Mouse (Mus musculus) G1E (cell line): Measurements from ENCODE around the gene Ctsf. TPM values are rescaled to one million over a fixed set of nuclear protein-coding genes. Genes with fewer than 3 reads are reported as not detected.

ENCODE experiments used
- ATAC-seq: 2 replicates; pipeline ENCODE4 v1.8.0; 2016; ENCODE audit warnings: mild to moderate bottlenecking; ENCODE audit not compliant: insufficient number of reproducible peaks, poor library complexity, low FRiP score, severe bottlenecking; ENCODE audit errors: extremely low read depth
- DNase-seq: peaks from one replicate; pipeline ENCODE4 v3.0.0; 2012; ENCODE audit warnings: low spot score
- H3K27me3 ChIP-seq: 2 replicates; pipeline ENCODE4 v1.6.1; 2012; ENCODE audit warnings: mild to moderate bottlenecking, low read length, inconsistent platforms; ENCODE audit not compliant: insufficient read depth
- H3K36me3 ChIP-seq: replicated peaks from 2 replicates; pipeline ENCODE3; 2012; ENCODE audit warnings: mild to moderate bottlenecking, inconsistent platforms
- H3K4me1 ChIP-seq: 2 replicates; pipeline ENCODE4 v1.6.1; 2012; ENCODE audit warnings: low read depth, low read length, inconsistent platforms, mixed read lengths; ENCODE audit not compliant: insufficient read depth
- H3K4me3 ChIP-seq: 2 replicates; pipeline ENCODE4 v1.5.1; 2012; ENCODE audit warnings: low read depth, mild to moderate bottlenecking, inconsistent platforms, low read length, moderate library complexity, mixed read lengths
- H3K9me3 ChIP-seq: replicated peaks from 2 replicates; pipeline ENCODE4 v1.6.1; 2012; ENCODE audit warnings: inconsistent platforms
- CTCF ChIP-seq: IDR thresholded peaks from 2 replicates; pipeline ENCODE4 v1.5.1; 2012; ENCODE audit warnings: low read depth, low read length, inconsistent platforms, mixed read lengths
- GATA1 ChIP-seq: IDR thresholded peaks from 2 replicates; pipeline ENCODE4 v1.6.1; 2012; ENCODE audit warnings: borderline replicate concordance, low read length, inconsistent platforms, mixed read lengths
- GATA2 ChIP-seq: IDR thresholded peaks from 2 replicates; pipeline ENCODE4 v1.6.1; 2012; ENCODE audit warnings: low read depth, low read length, inconsistent platforms, borderline replicate concordance
- POLR2AphosphoS5 ChIP-seq: IDR thresholded peaks from 2 replicates; pipeline ENCODE4 v1.6.1; 2012; ENCODE audit warnings: low read depth, low read length, inconsistent platforms; ENCODE audit not compliant: insufficient replicate concordance
- TAL1 ChIP-seq: conservative IDR thresholded peaks from 2 replicates; pipeline ENCODE4 v1.6.1; 2012; ENCODE audit warnings: low read depth, low read length, inconsistent platforms, mixed read lengths
- polyA plus RNA-seq: library from polyadenylated mRNA; stranded (reverse); fragments of >175 nt; gene quantifications from 2 replicates; pipeline ENCODE4 v1.2.3, GENCODE M21; 2012
- total RNA-seq, 2 experiments: library from RNA; stranded (forward) in 1 of 2; stranded (reverse) in 1 of 2; fragments of 200-1000 nt in 1 of 2; fragments of >200 nt in 1 of 2; fragmentation: Nextera tagmentation in 1 of 2; gene quantifications; 2 replicates each; pipeline ENCODE4 v1.2.3; 2014 to 2017

Ctsf gene
- total and polyA plus RNA-seq, 3 experiments: 0.05 to 0.38 TPM; not detected in 1

GRCm38 (mm10) chr19:4845846-4846245, 9.1 kb upstream of the Ctsf start:
- Histone ChIP-seq H3K9me3 (no peaks in the 10 kb centered on the region), H3K4me3 (no peak overlapping the region), H3K4me1 (peaks cover 5% of the 10 kb centered on the region; the same call in 1 of the 2 replicates), H3K36me3 (no peaks in the 10 kb centered on the region), H3K27me3 (peaks cover 34% of the 10 kb centered on the region)
- ATAC-seq: no peak
- no peak for DNase-seq
- TF ChIP-seq POLR2AphosphoS5: no peak
- no peak for TF ChIP-seq CTCF
- no peak for TF ChIP-seq TAL1
- no peak for TF ChIP-seq GATA2
- no peak for TF ChIP-seq GATA1

DNA sequence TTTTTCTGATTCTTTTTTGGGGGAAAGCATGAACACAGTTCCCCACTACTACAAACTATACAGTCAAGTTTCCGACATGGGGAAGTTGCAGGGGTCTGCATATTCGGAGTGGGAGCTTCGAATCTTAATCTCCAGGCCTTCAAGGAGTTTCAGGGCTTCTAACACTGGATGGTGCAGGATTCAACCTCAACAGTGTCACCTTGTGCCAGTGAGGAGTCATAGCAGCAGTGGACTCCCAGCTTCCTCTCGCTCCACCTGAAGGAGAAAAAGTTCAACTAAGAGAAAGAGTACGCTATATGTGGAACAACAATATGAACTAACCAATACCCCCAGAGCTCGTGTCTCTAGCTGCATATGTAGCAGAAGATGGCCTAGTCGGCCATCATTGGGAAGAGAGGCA, 7.4 kb upstream of the Ctsf start:
- peaks cover 31% of the 10 kb centered on the region for H3K27me3 ChIP-seq
- DNase-seq: no peak
- no peak for TF ChIP-seq CTCF
- no peak for TF ChIP-seq TAL1
- no peak for TF ChIP-seq GATA1
- TF ChIP-seq GATA2: no peak
- TF ChIP-seq POLR2AphosphoS5: no peak

DNA sequence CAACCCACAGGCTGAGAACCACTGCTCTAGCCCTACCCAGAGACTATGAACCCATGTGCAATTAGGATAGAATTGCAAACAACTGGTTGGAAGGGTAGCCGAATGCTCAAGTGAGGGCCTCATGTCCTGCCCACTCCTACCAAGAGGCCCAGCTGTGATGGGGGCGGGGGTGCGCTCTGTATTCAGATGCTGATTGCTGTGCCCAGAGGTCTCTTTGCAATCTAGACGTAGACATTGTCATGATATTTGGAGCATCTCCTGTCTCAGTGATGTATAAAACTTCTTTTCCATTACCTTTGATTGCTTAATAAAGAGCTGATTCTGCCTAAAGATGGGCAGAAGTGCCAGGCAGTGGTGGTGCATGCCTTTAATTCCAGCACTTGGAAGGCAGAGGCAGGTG, 5.1 kb upstream of the Ctsf start:
- Histone ChIP-seq H3K27me3 (peaks cover 38% of the 10 kb centered on the region), H3K4me3 (no peak overlapping the region), H3K4me1 (peaks cover 2% of the 10 kb centered on the region; the same call in 1 of the 2 replicates), H3K36me3 (no peaks in the 10 kb centered on the region), H3K9me3 (no peaks in the 10 kb centered on the region)
- DNase-seq (no peak), ATAC-seq (no peak)
- TF ChIP-seq CTCF (no peak), GATA1 (no peak), GATA2 (no peak), POLR2AphosphoS5 (no peak), TAL1 (no peak)

More for the DNA sequence above, 7.4 kb upstream of the Ctsf start:
- H3K36me3 ChIP-seq: no peaks in the 10 kb centered on the region
- H3K4me3 ChIP-seq: no peak overlapping the region
- no peaks in the 10 kb centered on the region for H3K9me3 ChIP-seq
- no peak for ATAC-seq
- H3K4me1 ChIP-seq: peaks cover 2% of the 10 kb centered on the region; the same call in 1 of the 2 replicates

- DNase-seq (no peak), ATAC-seq (no peak)
- H3K4me1 ChIP-seq: peaks cover 5% of the 10 kb centered on the region
- no peaks in the 10 kb centered on the region for H3K36me3 ChIP-seq
- H3K9me3 ChIP-seq: no peaks in the 10 kb centered on the region
- H3K4me3 ChIP-seq: no peak overlapping the region
- H3K27me3 ChIP-seq: peaks cover 42% of the 10 kb centered on the region
- TF ChIP-seq POLR2AphosphoS5 (no peak), GATA1 (no peak), TAL1 (no peak), GATA2 (no peak), CTCF (no peak)
These were observed 4.6 kb upstream of the Ctsf start for GRCm38 (mm10) chr19:4850281-4850680.

DNA sequence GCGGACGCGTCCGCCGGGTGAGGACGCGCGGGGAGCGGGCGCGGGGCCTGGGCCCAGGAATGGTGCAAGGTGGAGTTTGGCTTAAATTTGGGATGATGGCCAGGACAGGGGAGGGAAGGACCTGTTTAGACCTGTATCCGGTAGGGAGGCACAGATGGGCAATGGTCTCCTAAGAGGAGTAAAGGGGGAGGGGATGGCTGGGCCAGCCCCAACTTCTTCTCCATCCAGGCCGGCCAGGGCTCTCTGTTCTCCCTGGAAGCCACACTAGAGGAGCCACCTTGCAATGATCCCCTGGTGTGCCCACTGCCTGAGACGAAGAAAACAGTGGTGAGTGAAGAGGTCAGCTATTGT, 515 bp downstream of the Ctsf start:
- peaks cover 8% of the 10 kb centered on the region for H3K4me1 ChIP-seq
- no peak for DNase-seq
- no peak for ATAC-seq
- no peak for TF ChIP-seq POLR2AphosphoS5
- TF ChIP-seq TAL1: no peak
- no peak for TF ChIP-seq CTCF
- TF ChIP-seq GATA2: no peak
- TF ChIP-seq GATA1: no peak
- no peaks in the 10 kb centered on the region for H3K36me3 ChIP-seq
- H3K27me3 ChIP-seq: peaks cover 62% of the 10 kb centered on the region
- H3K4me3 ChIP-seq: no peak overlapping the region
- no peaks in the 10 kb centered on the region for H3K9me3 ChIP-seq

DNA sequence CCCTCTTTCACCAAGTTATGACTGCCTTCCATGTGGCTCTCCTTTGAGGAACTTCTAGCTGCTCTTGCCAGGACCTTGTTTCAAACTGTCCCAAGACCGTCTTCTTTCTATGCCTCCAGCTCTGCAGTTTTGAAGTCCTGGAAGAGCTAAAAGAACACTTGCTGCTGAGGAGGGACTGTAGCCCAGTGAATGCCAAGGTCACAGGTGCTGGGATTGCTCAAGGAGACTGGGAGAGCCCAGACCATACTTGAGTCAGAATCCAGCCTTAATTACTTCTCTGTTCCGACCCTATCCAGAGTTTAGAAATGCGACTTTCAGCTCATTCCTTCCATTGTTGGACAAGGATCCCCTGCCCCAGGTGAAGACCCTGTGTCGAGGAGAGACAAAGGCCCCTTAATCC, 1.0 kb downstream of the Ctsf start:
- Histone ChIP-seq H3K4me1 (peaks cover 8% of the 10 kb centered on the region), H3K27me3 (peaks cover 59% of the 10 kb centered on the region), H3K4me3 (no peak overlapping the region), H3K36me3 (no peaks in the 10 kb centered on the region), H3K9me3 (no peaks in the 10 kb centered on the region)
- ATAC-seq (no peak), DNase-seq (no peak)
- TF ChIP-seq POLR2AphosphoS5 (no peak), TAL1 (no peak)

GRCm38 (mm10) chr19:4859081-4859480, 4.2 kb downstream of the Ctsf start:
- Histone ChIP-seq H3K36me3 (no peaks in the 10 kb centered on the region), H3K9me3 (no peaks in the 10 kb centered on the region), H3K4me3 (no peak overlapping the region), H3K27me3 (peaks cover 68% of the 10 kb centered on the region), H3K4me1 (peaks cover 8% of the 10 kb centered on the region)
- no peak for DNase-seq
- no peak for ATAC-seq
- TF ChIP-seq GATA2: no peak
- no peak for TF ChIP-seq CTCF
- no peak for TF ChIP-seq TAL1
- no peak for TF ChIP-seq POLR2AphosphoS5
- TF ChIP-seq GATA1: no peak
